Mouse (Mus musculus): ENCODE measurements around the gene Erc2. TPM values are rescaled to one million over a fixed set of nuclear protein-coding genes. Genes with fewer than 3 reads are reported as not detected.

Gene Erc2
- polyA plus RNA-seq, 1 experiment from 2014 or later, result 1.9 TPM

DNA sequence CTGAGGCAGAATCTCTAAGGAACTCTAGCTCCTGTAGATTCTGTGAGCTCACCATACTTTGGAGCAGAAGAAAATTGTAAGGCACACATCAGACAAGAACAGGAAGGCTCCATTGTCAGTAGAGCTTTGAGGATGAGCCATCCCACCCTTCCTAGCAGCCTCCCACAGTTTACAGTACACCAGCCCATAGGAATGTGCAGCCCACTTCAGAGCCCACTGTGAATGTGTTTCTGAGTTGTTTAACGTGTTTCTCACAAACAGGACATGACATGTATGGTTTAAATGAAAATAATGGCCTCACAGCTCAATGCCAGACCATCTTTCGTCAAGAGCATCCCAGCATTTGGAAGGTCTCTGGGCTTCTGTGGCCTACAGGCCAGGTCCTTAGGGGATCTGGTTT is 549.1 kb downstream of the Erc2 start:
- Histone ChIP-seq H3K4me1 (ENCODE audit: insufficient read depth) (no peaks in the 10 kb centered on the region), H3K9ac (replicated peaks) (no peak overlapping the region), H3K27me3 (ENCODE audit: insufficient read depth, low read length) (no peaks in the 10 kb centered on the region), H3K4me3 (ENCODE audit: low read depth, low read length) (no peak overlapping the region), H3K36me3 (replicated peaks; ENCODE audit: insufficient read depth, low read length) (no peaks in the 10 kb centered on the region), H3K4me2 (ENCODE audit: low read depth, low read length) (no peak overlapping the region), H3K9me3 (ENCODE audit: low read length) (no peaks in the 10 kb centered on the region), H3K27ac (ENCODE audit: low read depth) (no peak overlapping the region)
- ATAC-seq (no peak), DNase-seq (no peak)
- TF ChIP-seq CTCF (IDR thresholded peaks at IDR 0.05; ENCODE audit: low read depth), result no peak
- no peak for TF ChIP-seq EP300 (IDR thresholded peaks at IDR 0.05; ENCODE audit: low read depth)
- WGBS (ENCODE audit: insufficient replicate concordance), result 58% methylated on average over 2 of the region's 2 CpGs

DNA sequence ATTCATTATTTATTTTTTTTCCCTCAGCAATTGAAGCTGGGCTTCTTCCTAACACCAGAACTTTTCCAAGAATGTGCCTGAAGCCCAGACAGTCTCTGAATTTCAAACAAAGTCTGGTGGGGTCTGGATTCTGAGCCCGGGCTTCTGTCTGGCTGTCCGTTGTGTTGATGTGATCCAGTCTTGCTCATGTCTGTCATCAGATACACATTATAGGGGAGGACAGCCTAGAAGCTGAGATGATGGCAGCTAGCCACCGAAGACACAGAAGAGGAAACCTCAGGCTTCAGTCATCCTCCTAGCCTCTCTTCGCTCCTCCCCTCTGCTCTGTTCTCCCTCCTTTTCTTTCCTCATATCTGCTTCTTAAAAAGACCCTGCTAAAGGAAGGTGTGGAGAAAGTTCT is 551.5 kb downstream of the Erc2 start:
- Histone ChIP-seq H3K4me2 (ENCODE audit: low read depth, low read length) (no peak overlapping the region), H3K4me1 (ENCODE audit: insufficient read depth) (no peaks in the 10 kb centered on the region), H3K36me3 (replicated peaks; ENCODE audit: insufficient read depth, low read length) (no peaks in the 10 kb centered on the region), H3K9ac (replicated peaks) (no peak overlapping the region), H3K4me3 (ENCODE audit: low read depth, low read length) (no peak overlapping the region), H3K27me3 (ENCODE audit: insufficient read depth, low read length) (no peaks in the 10 kb centered on the region), H3K9me3 (ENCODE audit: low read length) (no peaks in the 10 kb centered on the region), H3K27ac (ENCODE audit: low read depth) (no peak overlapping the region)
- DNase-seq, result no peak
- TF ChIP-seq CTCF (IDR thresholded peaks at IDR 0.05; ENCODE audit: low read depth) (no peak), EP300 (IDR thresholded peaks at IDR 0.05; ENCODE audit: low read depth) (no peak)
- WGBS (ENCODE audit: insufficient replicate concordance), result 75% methylated on average over 4 of the region's 4 CpGs
- ATAC-seq, result no peak

- H3K27me3 ChIP-seq (ENCODE audit: insufficient read depth, low read length), result no peaks in the 10 kb centered on the region
- H3K9ac ChIP-seq (replicated peaks), result no peak overlapping the region
- TF ChIP-seq EP300 (IDR thresholded peaks at IDR 0.05; ENCODE audit: low read depth) (no peak), CTCF (IDR thresholded peaks at IDR 0.05; ENCODE audit: low read depth) (no peak)
- no peak overlapping the region for H3K4me2 ChIP-seq (ENCODE audit: low read depth, low read length)
- H3K4me1 ChIP-seq (ENCODE audit: insufficient read depth), result no peaks in the 10 kb centered on the region
- no peak for DNase-seq
- no peak overlapping the region for H3K4me3 ChIP-seq (ENCODE audit: low read depth, low read length)
- no peaks in the 10 kb centered on the region for H3K9me3 ChIP-seq (ENCODE audit: low read length)
- 53% methylated on average over 4 of the region's 4 CpGs for WGBS (ENCODE audit: insufficient replicate concordance)
- ATAC-seq, result no peak
- H3K36me3 ChIP-seq (replicated peaks; ENCODE audit: insufficient read depth, low read length), result no peaks in the 10 kb centered on the region
- H3K27ac ChIP-seq (ENCODE audit: low read depth), result no peak overlapping the region
Measured at GRCm38 (mm10) chr14:28181070-28181825, 559.0 kb downstream of the Erc2 start.

DNA sequence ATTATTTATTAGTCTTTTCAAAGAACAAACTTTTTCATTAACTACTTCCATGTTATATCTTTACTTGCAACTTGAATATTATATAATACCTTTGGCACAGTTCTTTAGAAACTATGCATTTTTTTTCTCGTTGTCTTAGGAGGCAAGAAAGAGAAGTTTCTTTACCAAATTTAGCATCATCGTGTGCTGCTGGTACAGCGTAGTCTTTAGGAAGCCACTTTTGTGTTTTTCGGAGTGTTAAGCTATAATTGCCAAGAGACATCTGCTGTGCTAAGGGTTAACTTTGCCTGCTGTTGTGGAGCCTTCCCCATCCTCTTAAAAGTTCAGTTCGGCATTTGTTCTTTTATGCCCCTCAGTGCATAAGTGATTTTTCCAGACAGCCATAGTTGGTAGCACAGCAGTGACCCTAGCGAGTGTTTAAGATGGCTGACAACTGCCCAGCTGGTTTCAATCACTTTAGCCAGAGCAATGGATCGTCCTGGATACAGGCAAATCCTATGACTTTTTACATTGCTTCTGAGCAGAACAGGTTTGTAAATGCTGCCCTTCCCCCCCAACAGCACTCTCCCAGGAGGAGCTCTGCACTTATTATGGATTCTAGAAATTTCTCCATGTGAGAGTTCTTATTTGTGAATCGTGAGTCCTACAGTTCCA is 570.6 kb downstream of the Erc2 start:
- no peak for TF ChIP-seq EP300 (IDR thresholded peaks at IDR 0.05; ENCODE audit: low read depth)
- no peak for TF ChIP-seq CTCF (IDR thresholded peaks at IDR 0.05; ENCODE audit: low read depth)
- Histone ChIP-seq H3K4me1 (ENCODE audit: insufficient read depth) (no peaks in the 10 kb centered on the region), H3K36me3 (replicated peaks; ENCODE audit: insufficient read depth, low read length) (no peaks in the 10 kb centered on the region), H3K9me3 (ENCODE audit: low read length) (no peaks in the 10 kb centered on the region), H3K4me2 (ENCODE audit: low read depth, low read length) (no peak overlapping the region), H3K27ac (ENCODE audit: low read depth) (no peak overlapping the region), H3K9ac (replicated peaks) (no peak overlapping the region), H3K4me3 (ENCODE audit: low read depth, low read length) (no peak overlapping the region), H3K27me3 (ENCODE audit: insufficient read depth, low read length) (no peaks in the 10 kb centered on the region)
- DNase-seq (no peak), ATAC-seq (no peak)
- 75% methylated on average over 8 of the region's 8 CpGs for WGBS (ENCODE audit: insufficient replicate concordance)

- 76% methylated on average over 4 of the region's 4 CpGs for WGBS (ENCODE audit: insufficient replicate concordance)
- H3K9ac ChIP-seq (replicated peaks), result no peak overlapping the region
Measured at GRCm38 (mm10) chr14:28203874-28204273, 581.6 kb downstream of the Erc2 start.

GRCm38 (mm10) chr14:28206303-28206702 is 584.1 kb downstream of the Erc2 start:
- Histone ChIP-seq H3K4me2 (ENCODE audit: low read depth, low read length) (no peak overlapping the region), H3K9me3 (ENCODE audit: low read length) (no peaks in the 10 kb centered on the region), H3K4me3 (ENCODE audit: low read depth, low read length) (no peak overlapping the region), H3K27ac (ENCODE audit: low read depth) (no peak overlapping the region), H3K27me3 (ENCODE audit: insufficient read depth, low read length) (no peaks in the 10 kb centered on the region), H3K4me1 (ENCODE audit: insufficient read depth) (no peaks in the 10 kb centered on the region), H3K36me3 (replicated peaks; ENCODE audit: insufficient read depth, low read length) (no peaks in the 10 kb centered on the region), H3K9ac (replicated peaks) (no peak overlapping the region)
- TF ChIP-seq EP300 (IDR thresholded peaks at IDR 0.05; ENCODE audit: low read depth) (no peak), CTCF (IDR thresholded peaks at IDR 0.05; ENCODE audit: low read depth) (no peak)
- ATAC-seq, result no peak
- WGBS (ENCODE audit: insufficient replicate concordance), result 87% methylated on average over 2 of the region's 2 CpGs
- DNase-seq, result no peak

More at GRCm38 (mm10) chr14:28203874-28204273, 581.6 kb downstream of the Erc2 start:
- no peak for DNase-seq
- no peak for TF ChIP-seq CTCF (IDR thresholded peaks at IDR 0.05; ENCODE audit: low read depth)
- TF ChIP-seq EP300 (IDR thresholded peaks at IDR 0.05; ENCODE audit: low read depth), result no peak
- no peaks in the 10 kb centered on the region for H3K36me3 ChIP-seq (replicated peaks; ENCODE audit: insufficient read depth, low read length)
- H3K4me1 ChIP-seq (ENCODE audit: insufficient read depth), result no peaks in the 10 kb centered on the region
- no peak overlapping the region for H3K4me3 ChIP-seq (ENCODE audit: low read depth, low read length)
- ATAC-seq, result no peak
- no peak overlapping the region for H3K27ac ChIP-seq (ENCODE audit: low read depth)
- H3K27me3 ChIP-seq (ENCODE audit: insufficient read depth, low read length), result no peaks in the 10 kb centered on the region
- no peak overlapping the region for H3K4me2 ChIP-seq (ENCODE audit: low read depth, low read length)
- no peaks in the 10 kb centered on the region for H3K9me3 ChIP-seq (ENCODE audit: low read length)

Measured in liver, postnatal 0 days (tissue).